Mouse (Mus musculus) left cerebral cortex, adult 11 months (tissue): ENCODE measurements around the gene Cd151.

Experiments used
- DNase-seq: peaks from one replicate; pipeline ENCODE4 v3.0.0; 2022; ENCODE audit warnings: low spot score

The Cd151 gene

DNA sequence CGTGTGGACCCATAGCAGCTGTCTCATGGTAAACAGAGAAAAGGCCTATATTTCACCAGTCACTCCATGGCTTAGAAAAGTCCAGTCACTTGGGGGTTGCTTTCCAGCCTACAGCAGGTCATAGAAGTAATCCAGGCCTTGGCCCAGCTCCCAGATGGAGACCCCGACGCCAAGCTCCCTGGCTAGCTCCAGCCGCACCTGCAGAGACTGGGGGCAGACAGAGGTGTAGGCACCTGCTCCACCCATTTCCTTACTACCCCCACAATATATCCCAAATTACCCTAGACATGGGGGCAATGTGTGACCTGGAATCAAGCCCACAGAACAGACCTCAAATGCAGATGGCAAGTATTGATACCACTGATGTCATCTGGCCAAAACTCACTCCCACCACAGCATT is 28.7 kb downstream of the Cd151 start:
- DNase-seq = no peak

DNA sequence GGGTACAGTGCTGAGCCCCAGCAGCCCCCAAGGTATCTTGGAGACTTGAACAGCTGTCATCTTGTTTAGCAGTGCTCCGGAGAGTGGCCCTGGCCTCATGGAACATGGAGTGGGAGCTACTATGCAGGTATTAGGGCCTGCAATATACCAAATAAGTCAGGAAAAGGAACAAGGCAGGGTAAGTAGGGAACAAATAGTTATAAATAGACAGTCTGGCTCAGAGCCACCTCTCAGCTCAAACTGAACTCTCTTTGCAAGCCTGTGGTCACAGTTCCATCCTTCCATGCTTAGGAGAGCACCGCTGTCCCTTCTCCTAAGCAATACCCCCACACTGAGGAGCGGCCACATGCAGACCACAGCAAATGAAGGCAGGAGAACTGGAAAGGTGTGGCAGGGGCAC is 30.4 kb downstream of the Cd151 start:
- DNase-seq = no peak

GRCm38 (mm10) chr7:141501820-141502555 is 34.8 kb downstream of the Cd151 start:
- DNase-seq = no peak

DNA sequence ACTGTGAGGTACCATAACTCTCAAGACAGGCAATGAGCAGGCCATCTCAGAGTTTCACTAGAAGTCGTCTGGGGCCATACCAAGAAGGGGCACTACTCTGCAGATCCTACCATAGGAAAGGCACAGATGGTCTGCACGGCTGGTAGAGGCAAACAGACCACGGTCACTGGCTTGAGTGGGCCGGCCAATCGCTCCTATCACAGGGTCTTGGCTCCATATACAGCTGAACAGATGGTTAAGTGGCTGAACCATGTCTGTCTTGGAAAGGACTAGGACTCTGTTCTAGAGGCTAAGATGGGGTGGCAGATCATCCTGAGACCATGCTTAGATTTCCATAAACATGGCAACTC is 35.3 kb downstream of the Cd151 start:
- DNase-seq = no peak

GRCm38 (mm10) chr7:141506278-141506677 is 39.1 kb downstream of the Cd151 start:
- no peak for DNase-seq

DNA sequence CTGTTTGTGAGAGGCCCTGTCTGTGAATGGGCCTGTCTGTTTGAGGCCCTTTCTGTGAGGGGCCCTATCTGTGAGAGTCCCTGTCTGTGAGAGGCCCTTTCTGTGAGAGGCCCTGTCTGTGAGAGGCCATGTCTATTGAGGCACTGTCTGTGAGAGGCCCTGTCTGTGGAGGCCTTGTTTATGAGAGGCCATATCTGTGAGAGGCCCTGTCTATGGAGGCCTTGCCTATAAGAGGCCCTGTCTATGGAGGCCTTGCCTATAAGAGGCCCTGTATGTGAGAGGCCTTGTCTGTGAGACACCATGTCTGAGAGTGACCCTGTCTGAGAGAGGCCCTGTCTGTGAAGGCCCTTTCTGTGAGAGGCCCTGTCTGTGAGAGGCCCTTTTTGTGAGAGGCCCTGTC is 41.0 kb downstream of the Cd151 start:
- DNase-seq = no peak

GRCm38 (mm10) chr7:141510196-141510595 is 43.0 kb downstream of the Cd151 start:
- no peak for DNase-seq

- DNase-seq = no peak
Observed at GRCm38 (mm10) chr7:141510681-141511191, 43.5 kb downstream of the Cd151 start.

GRCm38 (mm10) chr7:141517638-141518037 is 50.4 kb downstream of the Cd151 start:
- DNase-seq = no peak

DNA sequence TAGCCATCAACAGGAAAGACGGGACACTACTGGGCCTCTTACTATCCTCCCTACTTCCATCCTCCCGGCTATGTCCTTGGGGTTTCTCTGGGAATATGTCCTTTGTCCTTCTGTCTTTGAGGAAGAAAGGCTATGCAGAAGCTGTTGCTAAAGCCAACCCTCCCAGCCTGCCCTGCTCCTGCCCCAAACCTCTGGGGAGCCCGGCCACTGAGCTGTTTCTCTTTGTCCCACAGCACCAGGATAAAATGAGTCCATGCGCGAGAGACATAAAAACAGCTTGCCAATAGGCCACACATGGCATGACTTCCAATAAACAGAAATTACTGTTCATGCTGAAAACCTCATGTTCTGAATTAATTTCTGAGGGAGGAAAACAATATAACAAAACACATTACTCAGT is 51.1 kb downstream of the Cd151 start:
- no peak for DNase-seq

GRCm38 (mm10) chr7:141518926-141519325 is 51.7 kb downstream of the Cd151 start:
- no peak for DNase-seq

DNA sequence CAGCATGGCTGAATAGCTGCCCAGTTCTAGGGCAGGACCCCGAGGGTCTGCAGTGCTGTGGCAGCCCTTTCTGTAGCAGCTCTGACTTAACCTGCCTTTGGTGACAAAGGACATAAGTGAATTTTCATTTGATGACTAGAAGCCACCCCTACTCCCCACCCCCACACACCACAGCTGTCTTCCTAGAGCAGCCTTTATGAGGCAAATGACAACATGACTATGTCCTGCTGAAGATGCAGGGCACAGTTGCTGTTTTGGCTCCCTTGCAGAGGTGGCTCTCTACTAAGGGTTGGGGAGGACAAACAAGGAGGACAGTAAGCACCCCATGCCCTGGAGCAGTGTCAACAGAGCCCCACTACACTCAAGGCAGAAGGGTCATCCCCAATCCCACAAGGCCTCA is 52.6 kb downstream of the Cd151 start:
- DNase-seq = no peak
